Mouse (Mus musculus): Measurements from ENCODE around the gene Proser2.

Proser2 gene

GRCm38 (mm10) chr2:6071598-6072440, 58.2 kb downstream of the Proser2 start:
- no peak for DNase-seq

DNA sequence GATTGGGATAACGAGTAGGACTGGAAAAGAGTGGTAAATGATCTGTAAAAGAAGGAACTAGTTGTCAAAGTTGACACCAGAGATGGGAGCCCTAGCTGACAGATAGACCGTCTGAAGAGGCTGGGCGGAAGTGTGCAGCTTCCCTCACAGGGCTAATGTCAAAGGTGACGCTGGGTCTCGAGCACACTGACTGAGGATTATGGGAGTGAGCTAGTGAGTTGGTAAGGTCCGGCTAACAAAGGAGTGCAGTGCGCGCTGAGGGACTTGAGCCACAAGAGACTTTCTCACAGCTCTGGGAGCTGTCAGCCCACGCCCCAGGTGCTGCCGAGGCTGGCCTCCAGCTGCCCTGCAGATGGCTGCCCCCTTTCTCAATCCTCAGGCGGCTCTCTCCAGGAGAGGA, 59.1 kb downstream of the Proser2 start:
- DNase-seq: no peak

DNA sequence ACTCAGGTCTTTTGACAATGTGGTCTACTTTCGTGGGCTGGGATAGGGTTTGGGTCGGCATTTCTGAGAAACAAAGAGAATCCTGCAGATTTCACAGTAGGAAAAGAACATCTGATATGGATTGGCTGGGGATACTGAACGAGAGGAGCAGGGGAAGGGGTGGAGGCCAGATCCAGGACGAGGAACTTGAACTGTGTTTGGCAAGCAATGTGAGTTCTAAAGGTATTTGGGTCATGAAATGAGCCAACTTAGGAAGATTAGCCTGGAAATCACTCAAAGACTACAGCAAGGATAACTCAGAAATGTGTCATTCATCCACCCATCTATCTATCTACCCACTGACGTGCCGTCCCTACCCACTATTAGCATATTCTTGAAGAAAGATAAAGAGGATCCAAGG, 62.7 kb downstream of the Proser2 start:
- no peak for DNase-seq

- no peak for DNase-seq
Measured at GRCm38 (mm10) chr2:6060071-6060804, 69.8 kb downstream of the Proser2 start.

GRCm38 (mm10) chr2:6059291-6059690, 70.7 kb downstream of the Proser2 start:
- DNase-seq: no peak

DNA sequence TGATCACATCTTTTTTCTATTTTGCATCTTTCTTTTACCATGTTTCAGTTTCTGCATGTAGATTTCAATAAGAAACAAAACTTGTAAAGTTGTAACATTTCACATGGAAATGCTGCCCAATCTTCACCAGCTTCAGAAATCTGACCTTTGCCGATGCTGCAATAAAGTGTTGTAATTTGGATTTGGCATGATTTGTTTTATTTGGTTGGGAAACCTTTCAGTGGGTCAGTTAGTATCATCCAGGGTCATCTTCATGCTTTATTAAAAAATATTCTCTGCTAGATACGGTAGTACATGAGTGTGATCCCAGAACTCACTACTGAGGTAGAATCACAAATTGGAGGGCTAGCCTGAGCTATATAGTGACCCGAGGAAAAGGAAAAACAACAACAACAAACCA, 73.5 kb downstream of the Proser2 start:
- DNase-seq: no peak

DNA sequence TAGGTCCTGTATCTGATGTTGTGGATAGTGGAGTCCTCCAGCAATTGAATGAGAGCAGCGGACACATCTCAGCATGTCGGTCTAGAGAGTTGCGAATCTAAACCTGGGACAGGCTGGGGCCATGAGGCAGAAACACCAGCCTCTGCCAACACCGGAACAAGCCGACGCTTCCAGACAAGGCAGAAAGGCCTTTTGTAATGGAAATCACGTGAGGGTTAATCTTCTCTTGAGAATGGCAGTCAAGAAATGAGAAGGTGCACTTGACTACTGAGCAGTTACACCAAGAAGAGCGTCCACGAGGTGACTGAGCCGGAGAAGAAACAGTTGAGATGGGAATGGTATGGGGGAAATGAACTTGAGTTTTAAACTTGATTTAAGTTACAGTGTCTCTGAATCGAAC, 74.5 kb downstream of the Proser2 start:
- DNase-seq: no peak

DNA sequence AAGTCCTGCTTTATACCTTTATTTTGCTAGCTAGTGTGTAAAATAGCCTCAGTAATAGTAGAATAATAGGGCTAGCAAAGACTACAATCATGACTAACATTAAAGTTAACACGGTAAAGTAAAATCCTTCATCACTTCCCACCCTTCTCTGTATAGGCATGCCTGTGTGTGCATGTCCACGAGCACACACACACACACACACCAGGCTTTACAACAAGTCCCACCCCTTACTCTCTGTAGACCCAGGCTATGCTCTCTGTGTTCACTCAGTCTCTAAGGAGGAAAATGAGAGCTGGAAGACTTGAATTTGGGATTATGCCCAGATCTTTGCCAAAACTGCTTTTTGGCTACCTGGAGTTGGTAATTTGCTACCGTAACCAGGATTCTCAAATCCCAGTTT, 81.0 kb downstream of the Proser2 start:
- DNase-seq: no peak

DNA sequence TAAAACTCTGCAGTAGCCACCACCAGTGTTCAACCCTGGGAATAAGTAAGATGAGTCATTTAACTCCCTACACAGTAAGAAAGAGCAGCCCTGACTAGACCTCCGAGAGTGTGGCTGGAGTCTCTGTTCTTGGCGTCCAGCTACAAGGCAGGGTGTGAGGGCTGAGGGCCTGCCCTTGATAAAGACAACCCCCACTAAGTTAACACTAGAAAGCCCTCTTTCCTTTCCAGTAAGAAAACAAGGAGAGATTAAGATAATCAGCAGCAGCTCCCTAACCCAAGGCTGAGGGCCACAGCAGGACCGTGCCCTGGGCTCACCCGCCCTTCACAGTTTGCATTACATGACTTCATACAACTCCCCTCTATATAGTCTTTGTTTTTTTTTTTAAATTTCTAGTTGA, 81.4 kb downstream of the Proser2 start:
- no peak for DNase-seq
